Mouse (Mus musculus) telencephalon, adult 2 months (tissue): ENCODE measurements around the gene Vwa3a.
"Not testable (repeated sequence)": the region's sequence is repeated elsewhere in the genome, so short reads cannot be mapped to it uniquely, and the experiment has no call there.

Experiments used
- DNase-seq: peaks from one replicate; pipeline ENCODE4 v3.0.0-alpha.2; 2011; ENCODE audit warnings: low read depth, low spot score

Gene Vwa3a

DNA sequence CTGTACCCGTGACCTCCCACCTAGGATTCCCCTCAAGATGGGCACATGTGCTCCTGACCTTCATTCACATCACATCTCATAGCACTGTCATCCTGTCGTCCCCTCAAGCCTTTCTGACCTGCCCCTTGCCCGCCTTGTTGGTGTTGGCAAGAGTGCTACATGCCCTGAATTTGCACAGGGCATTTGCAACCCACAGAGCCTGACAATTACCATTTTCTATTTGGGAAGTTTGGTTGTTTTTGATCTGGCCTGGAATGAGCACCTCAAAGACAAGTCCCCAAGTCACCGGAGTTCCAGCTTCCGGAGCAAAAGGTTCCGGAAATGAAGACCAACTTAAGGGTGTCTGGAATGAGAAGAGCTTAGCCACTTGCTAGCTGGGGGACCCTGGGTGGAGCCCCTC is at the start of gene Vwa3a:
TSS of gene Vwa3a (plus strand) at position 301 of the 400 bp plus-strand sequence.
- no peak for DNase-seq

DNA sequence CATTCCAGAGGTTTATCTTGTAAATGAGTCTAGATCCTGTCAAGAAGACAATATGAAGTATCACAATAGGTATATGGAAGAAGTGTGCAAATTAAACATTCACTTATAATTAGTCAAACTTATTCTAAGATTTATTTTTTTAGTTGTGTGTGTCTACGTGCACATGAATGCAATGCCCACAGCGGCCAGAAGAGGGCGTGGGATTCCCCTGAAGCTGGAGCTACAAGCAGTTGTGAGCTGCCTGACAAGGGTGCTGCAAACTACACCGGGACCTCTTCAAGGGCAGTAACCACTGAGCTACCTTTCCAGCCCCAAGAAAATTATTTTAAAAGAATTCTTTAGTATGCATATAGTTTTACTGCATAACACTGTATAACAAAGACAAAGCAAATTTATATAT is 48.5 kb upstream of the Vwa3a start:
- DNase-seq, result no peak

- no peak for DNase-seq
Measured at GRCm38 (mm10) chr7:120693831-120694375, 45.2 kb upstream of the Vwa3a start.

- no peak for DNase-seq
Measured at GRCm38 (mm10) chr7:120695196-120695595, 43.9 kb upstream of the Vwa3a start.

DNA sequence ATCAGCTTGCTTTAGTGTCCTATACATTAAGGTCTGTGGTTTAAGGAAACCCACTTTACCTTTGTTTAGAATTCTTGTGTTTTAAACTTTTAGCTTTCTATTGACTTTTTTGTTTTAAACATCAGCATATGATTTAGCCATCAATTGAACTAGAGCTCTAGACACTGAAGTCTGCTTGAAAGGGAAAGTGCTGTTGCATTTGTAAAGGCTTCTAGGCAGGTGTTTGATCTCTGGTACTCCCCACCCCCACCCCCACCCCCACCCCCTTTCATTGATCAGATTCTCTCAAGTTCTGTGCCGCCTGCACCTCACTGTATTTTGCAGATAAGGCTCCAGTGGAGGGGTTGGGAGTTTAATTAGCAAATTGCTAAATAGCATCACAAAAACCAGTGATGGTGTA is 43.5 kb upstream of the Vwa3a start:
- DNase-seq, result no peak

GRCm38 (mm10) chr7:120696331-120696730 is 42.8 kb upstream of the Vwa3a start:
- DNase-seq, result no peak

DNA sequence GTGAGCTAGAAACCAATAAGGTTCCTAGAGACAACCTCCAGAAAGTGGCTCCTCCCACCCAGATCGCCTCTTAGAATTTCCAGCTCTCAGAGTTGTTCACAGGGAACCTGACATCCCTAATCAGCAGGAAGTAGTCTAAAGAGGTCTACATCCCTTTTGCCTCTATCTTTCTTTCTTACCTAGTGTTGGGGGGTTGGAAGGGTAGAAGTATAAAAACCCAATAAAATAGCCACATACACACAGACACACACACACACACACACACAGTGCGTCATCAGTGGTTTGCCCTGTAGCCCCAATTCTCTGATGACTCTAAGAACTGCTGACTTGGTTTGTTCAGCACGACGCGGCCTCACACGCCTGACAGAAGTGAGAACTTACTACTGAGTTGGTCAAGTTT is 39.5 kb upstream of the Vwa3a start:
- no peak for DNase-seq

DNA sequence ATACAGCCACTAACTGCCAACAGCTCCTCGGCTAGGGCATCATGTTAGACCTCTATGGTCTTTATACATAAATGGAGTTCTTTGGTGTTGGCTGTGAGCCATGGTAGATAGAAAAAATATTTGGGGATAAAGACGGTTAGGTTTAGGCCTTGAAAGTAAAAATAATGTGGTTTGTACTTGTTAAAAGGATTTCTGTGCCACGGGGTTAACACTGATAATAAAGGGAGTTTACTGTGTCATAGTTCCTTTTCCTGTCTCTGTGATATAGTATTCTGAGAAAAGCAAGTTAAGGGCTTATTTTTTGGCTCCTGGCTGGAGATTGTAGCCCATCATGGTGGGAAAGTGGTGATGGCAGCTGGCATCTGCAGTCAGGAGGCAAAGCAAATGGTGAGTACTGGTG is 35.2 kb upstream of the Vwa3a start:
- DNase-seq, result no peak

- DNase-seq, result peak; percentile 81
Measured at GRCm38 (mm10) chr7:120712071-120712470, 27.0 kb upstream of the Vwa3a start.

GRCm38 (mm10) chr7:120713225-120713624 is 25.9 kb upstream of the Vwa3a start:
- no peak for DNase-seq

DNA sequence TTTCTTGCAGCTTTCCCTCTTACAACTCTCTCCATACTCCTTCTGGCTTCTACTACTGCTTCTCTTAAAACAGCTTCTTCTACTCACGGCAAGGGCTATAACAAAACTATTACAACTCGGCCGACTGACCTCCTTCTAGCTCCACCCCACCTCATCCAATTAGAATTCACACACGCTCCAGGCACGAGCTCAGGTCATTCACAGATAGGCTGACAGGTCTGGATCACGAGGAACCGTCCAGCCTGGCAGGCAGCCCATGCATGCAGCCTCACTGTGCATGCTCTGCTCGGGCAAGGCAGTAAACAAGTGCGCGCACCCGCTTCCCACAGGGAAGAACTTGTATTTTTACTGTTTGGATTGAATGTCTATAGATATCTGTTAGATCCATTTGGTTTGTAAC is 25.2 kb upstream of the Vwa3a start:
- not testable (repeated sequence) for DNase-seq

- DNase-seq, result no peak
Measured at GRCm38 (mm10) chr7:120717261-120717660, 21.9 kb upstream of the Vwa3a start.

DNA sequence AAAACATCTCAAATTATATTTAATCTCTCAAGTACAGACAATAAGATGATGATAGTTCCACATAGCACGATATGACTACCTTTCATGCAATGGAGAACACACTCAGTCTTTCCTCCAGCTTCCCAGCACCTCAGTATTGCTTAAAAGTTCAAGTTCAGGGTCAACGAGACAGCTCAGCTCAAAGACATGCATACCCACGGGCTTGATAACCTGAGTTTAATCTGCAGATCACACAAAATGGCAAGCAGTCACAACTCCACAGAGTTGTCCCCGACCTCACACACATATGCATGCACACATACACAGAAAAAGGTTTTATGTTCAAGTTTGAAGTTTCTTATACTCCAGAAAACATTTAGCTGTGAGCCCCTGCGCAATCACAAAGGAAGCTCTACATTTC is 18.1 kb upstream of the Vwa3a start:
- no peak for DNase-seq

DNA sequence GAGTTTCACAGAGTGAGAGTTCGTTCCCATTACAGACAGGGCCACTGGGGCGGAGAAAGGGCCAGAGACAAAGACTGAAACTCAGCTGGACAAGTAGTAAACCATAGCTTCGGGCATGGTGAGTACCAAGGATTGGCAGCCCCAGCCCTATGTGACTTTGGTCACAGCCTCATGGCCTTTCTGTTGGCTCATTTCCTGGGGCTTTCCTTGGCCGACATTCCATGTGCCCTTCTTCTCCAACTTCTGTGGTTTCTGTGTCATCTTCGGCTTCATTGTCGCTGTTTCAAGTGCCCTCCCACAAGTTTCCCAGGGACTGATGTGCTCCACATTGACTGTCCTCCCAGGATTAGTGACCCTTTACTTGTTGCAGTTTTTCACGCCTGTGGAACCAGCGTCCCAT is 17.7 kb upstream of the Vwa3a start:
- DNase-seq, result no peak

- no peak for DNase-seq
Measured at GRCm38 (mm10) chr7:120722063-120722462, 17.1 kb upstream of the Vwa3a start.

DNA sequence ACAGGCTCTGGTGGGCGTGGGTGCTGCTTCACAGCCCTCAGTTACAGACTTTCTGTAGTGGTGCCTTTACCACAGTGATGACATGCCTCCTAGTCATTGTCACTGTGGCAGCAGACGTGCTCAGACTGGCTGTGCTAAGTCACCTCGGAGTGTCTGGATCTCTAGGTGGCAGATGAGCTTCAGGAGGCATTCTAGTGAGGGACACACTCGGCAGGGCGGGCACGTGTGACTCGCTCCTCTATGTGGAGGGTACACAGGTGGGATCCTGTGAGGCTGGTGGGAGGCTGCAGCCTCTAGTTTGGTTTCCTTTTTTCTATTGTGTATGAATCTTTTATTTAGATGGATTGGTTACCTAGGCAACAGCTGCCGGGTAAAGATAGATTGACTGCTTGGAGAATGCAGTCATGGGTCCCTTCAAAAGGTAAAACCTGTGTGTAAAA is 16.3 kb upstream of the Vwa3a start:
- no peak for DNase-seq

DNA sequence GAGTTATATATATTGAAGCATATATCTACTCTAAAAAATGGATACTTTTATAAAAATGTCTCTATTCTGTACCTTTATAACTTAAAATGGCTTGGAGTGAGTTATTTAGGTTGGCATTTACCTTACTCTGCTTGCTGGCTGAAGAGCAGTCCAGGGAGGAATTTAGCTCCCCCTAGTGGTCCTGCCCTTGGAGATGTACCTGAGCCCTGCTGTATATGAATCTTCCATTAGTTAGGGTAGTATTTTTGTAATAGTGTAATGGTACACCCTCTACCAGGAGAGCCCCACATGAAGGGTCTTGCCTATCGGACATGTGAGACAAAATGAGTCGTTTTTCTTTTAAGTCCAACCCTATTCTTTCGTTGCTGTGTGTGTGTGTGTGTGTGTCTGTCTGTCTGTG is 11.5 kb upstream of the Vwa3a start:
- no peak for DNase-seq

GRCm38 (mm10) chr7:120729635-120730034 is 9.5 kb upstream of the Vwa3a start:
- DNase-seq, result no peak

- no peak for DNase-seq
Measured at GRCm38 (mm10) chr7:120732906-120733305, 6.2 kb upstream of the Vwa3a start.

GRCm38 (mm10) chr7:120739558-120740101 is 512 bp downstream of the Vwa3a start:
- DNase-seq, result peak; percentile 71

GRCm38 (mm10) chr7:120743366-120744351 is 4.5 kb downstream of the Vwa3a start:
- DNase-seq, result no peak

DNA sequence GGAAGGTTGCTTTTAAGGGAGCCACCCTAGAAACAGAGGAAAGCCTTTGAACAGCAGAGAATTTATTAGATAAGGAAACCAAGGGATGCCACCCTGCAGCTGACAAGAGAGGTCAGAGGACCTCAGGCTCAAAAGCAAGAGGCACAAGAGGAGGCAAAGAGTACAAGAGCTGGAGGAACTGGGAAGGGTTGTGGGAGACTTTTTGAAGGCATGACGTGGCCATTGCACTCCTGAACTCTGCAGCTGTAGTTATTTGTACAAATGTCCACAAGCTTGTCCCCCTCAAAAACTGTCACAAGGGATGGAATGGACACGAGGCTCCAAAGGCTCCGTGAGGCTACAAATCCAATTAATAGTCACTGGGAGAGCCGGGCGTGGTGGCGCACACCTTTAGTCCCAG is 5.5 kb downstream of the Vwa3a start:
- DNase-seq, result no peak

DNA sequence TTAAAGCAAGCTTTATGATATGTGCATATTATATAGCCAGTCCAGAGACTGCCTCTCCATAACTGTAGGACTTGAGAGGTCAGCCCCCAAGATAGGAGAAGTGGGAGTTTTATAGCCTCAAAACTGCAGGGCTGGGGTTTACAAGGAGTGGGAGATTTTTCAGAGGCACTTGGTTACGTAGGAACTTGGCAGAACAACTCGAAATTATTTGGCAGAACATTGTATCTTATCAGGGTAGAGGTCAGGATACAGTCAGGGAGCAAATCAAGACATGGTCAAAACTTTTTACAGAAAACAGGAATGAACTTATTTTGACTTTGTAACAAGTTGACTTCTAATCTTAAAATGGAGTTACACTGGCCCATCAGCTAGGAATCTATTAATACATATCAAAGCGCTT is 6.9 kb downstream of the Vwa3a start:
- no peak for DNase-seq
